Mouse (Mus musculus): ENCODE data around the gene Panx3.
A peak's percentile ranks its signal among the peaks of the same experiment; 100 is the strongest.

The Panx3 gene

GRCm38 (mm10) chr9:37669115-37669514 lies at the start of gene Panx3:
Panx3 (minus strand) TSS chr9:37669235.
- no peak for DNase-seq

GRCm38 (mm10) chr9:37716150-37716549 lies 47.1 kb upstream of the Panx3 start, which contains the start of gene Olfr160:
Olfr160 (minus strand) TSS chr9:37716250.
- no peak for DNase-seq

- no peak for DNase-seq
Observed at GRCm38 (mm10) chr9:37689970-37690686, 21.1 kb upstream of the Panx3 start.

- DNase-seq = no peak
Observed at GRCm38 (mm10) chr9:37687941-37688303, 18.9 kb upstream of the Panx3 start.

GRCm38 (mm10) chr9:37687288-37687940 lies 18.4 kb upstream of the Panx3 start:
- no peak for DNase-seq

GRCm38 (mm10) chr9:37681123-37681522 lies 12.1 kb upstream of the Panx3 start:
- DNase-seq = no peak

GRCm38 (mm10) chr9:37675287-37675686 lies 6.3 kb upstream of the Panx3 start:
- no peak for DNase-seq

- DNase-seq = no peak
Observed at GRCm38 (mm10) chr9:37670261-37670660, 1.2 kb upstream of the Panx3 start.

GRCm38 (mm10) chr9:37669678-37670077 lies 643 bp upstream of the Panx3 start:
- DNase-seq = no peak

GRCm38 (mm10) chr9:37666045-37666444 lies 3.0 kb downstream of the Panx3 start:
- no peak for DNase-seq

- DNase-seq = no peak
Observed at GRCm38 (mm10) chr9:37664604-37665003, 4.4 kb downstream of the Panx3 start.

- no peak for DNase-seq
Observed at GRCm38 (mm10) chr9:37663210-37663609, 5.8 kb downstream of the Panx3 start.

- no peak for DNase-seq
Observed at GRCm38 (mm10) chr9:37659413-37659812, 9.6 kb downstream of the Panx3 start.

GRCm38 (mm10) chr9:37656931-37657481 lies 12.0 kb downstream of the Panx3 start, which contains the start of gene Tbrg1:
Tbrg1 (minus strand) TSS chr9:37657312.
- DNase-seq = peak; percentile 46 to 62

GRCm38 (mm10) chr9:37656439-37656881 lies 12.6 kb downstream of the Panx3 start:
- peak in 1 of 2 experiments; percentile 15 for DNase-seq

GRCm38 (mm10) chr9:37655961-37656360 lies 13.1 kb downstream of the Panx3 start:
- no peak for DNase-seq

- no peak for DNase-seq
Observed at GRCm38 (mm10) chr9:37653836-37654235, 15.2 kb downstream of the Panx3 start.

GRCm38 (mm10) chr9:37650639-37651038 lies 18.4 kb downstream of the Panx3 start:
- DNase-seq = no peak

- DNase-seq = no peak
Observed at GRCm38 (mm10) chr9:37646246-37646645, 22.8 kb downstream of the Panx3 start.

GRCm38 (mm10) chr9:37638721-37639120 lies 30.3 kb downstream of the Panx3 start:
- no peak for DNase-seq

- no peak for DNase-seq
Observed at GRCm38 (mm10) chr9:37636800-37637542, 32.1 kb downstream of the Panx3 start.

GRCm38 (mm10) chr9:37636335-37636734 lies 32.7 kb downstream of the Panx3 start:
- no peak for DNase-seq

- no peak for DNase-seq
Observed at GRCm38 (mm10) chr9:37634269-37634668, 34.8 kb downstream of the Panx3 start.

Data from thymus, adult 18-20 months (tissue).